Mouse (Mus musculus) embryo, embryonic 11.5 days (tissue): Measurements from ENCODE around the gene Dcun1d4.
"Not testable (repeated sequence)": the region's sequence is repeated elsewhere in the genome, so short reads cannot be mapped to it uniquely, and the experiment has no call there.

Source experiments
- DNase-seq: peaks from one replicate; pipeline ENCODE4 v3.0.0-alpha.2; 2012; ENCODE audit warnings: low read depth, low spot score

Dcun1d4 gene

DNA sequence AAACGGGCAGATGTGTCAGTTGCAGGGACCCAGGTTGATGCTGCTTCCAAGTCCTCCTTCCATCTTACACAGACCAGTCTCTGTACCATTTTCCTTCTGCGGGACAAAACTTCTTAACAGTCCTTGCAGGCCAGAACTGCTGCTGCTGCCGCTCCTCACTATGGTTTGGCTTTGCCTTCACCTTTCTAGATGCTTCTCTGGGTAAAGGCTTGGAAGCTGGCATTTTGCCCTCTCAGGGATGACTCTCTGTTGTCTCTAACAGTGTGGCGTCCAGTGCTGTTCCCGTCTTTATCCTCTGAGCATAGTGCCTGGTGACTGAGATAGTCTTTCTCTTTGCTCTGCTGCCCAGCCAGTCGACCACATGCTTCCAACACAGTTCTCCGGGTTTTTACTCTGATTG is 66.5 kb downstream of the Dcun1d4 start:
- DNase-seq, result no peak

DNA sequence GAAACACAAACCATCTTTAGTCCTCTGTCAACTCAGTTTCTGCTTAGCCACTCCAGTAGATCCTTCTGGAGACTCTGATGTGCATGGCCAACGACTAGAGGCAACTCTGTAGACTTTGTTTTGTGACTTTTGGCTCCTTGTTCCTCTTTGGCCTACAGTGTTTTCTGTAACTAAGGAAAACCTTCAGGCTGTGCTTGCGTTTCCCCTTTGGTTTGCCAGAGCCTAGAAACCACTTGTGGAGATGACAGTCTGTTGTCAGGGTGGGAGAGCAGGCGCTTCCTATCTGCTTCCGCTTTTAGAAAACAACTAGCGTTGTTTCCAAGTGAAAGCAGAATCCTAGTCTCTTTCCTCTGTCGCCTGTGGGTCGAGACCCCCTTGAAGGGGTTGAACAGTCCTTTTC is 67.4 kb downstream of the Dcun1d4 start:
- DNase-seq, result no peak

GRCm38 (mm10) chr5:73548838-73549237 is 68.0 kb downstream of the Dcun1d4 start:
- no peak for DNase-seq

GRCm38 (mm10) chr5:73551836-73552235 is 71.0 kb downstream of the Dcun1d4 start:
- no peak for DNase-seq

DNA sequence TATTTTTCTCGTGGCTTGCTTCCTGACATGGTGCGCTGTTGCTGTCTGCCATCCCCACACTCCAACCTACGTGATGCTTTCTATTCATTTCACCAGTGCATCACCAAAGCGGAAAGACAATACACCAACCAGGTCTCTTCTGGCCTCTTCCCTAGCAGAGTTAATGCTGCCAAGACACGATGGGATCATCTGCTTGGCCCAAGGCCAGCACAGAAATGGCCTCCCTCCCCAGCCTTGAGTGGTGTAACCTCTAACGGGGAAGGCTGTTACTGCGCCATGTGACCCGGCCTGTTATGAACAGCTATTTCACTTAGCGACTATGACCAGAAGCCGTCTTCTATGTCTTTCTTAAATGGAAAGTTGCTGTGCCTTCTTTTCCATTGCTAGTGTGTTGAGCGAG is 73.1 kb downstream of the Dcun1d4 start:
- DNase-seq, result no peak

DNA sequence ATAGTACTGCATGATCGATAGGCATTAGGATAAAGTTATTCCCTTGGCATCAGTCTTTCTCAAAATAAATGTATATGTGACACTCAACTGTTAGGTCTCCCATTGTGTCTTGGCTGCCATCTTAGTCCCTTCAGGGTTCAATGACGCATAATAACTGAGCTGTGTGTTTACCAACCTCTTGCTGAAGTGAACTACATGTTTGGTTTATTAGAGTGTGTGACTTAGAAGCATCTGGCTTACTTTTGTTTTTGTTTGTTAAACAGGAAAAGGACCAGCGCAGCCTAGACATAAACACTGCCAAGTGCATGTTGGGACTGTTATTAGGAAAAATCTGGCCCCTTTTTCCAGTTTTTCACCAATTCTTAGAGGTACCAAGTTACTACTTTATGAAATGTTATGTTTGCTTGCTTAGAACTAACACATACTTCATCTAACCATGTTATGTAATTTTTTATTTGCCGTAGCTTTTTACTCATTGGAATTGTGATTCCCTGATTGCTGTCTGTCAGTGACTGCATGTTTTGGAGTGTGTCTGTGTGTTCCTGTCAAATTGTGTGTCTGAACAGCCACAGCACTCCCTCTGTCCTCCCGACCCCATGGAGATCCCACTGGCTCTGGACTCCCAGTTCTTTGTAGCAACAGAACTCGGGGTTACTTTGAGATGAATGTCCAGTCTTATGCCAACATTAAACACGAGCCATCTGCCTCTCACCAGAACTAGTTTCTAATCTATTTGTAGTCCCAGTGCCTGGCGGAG is 74.5 kb downstream of the Dcun1d4 start:
- DNase-seq, result no peak

DNA sequence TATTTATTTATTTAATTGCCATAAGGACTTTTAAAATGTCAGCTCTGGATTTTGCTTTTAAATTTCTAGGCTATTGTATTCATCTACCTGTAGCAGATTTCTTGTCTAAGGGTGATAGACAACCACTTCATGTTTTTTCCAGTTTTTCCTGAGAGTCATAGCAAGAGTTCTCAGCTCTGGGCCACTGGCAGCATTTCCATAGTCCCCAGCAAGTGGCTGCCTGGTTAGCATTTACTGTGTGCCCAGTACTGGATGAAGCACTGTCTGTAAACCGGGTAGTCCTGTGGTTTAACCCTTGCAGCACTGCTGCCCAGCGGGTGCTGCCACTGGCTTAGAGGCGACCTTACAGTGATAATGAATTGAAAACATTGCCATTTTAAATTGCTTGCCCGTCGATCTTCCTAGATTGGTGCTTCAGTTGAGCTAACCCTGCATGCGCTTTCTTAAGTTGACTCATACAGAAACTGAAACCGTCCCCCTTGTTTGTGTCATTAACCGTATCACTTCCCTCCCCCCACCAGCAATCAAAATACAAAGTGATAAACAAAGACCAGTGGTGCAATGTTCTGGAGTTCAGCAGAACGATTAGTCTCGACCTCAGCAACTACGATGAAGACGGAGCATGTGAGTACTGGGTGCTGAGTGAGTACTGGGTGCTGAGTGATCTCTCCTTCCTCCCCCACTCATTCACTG is 76.1 kb downstream of the Dcun1d4 start:
- no peak for DNase-seq

- DNase-seq, result no peak
These were observed 78.0 kb downstream of the Dcun1d4 start for GRCm38 (mm10) chr5:73558756-73559155.

DNA sequence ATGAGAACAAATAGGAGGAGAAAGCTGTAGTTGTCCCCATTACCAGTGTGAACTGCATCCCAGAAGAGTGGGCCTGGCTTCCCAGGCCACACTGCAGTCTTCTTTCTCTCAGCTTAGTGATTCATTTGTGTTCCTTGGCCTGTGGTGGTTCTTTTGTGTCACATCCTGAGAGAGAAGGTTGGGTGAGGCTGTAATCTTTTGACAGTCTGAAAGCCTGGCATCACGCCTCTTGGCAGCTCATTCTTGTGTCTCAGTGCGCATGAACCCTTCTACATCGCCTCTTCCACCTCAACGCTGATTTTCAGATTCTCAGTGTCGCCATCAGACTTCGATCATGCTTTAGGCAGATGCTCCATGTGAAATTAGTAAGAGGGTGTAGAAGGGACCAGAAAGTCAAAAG is 83.2 kb downstream of the Dcun1d4 start:
- no peak for DNase-seq

DNA sequence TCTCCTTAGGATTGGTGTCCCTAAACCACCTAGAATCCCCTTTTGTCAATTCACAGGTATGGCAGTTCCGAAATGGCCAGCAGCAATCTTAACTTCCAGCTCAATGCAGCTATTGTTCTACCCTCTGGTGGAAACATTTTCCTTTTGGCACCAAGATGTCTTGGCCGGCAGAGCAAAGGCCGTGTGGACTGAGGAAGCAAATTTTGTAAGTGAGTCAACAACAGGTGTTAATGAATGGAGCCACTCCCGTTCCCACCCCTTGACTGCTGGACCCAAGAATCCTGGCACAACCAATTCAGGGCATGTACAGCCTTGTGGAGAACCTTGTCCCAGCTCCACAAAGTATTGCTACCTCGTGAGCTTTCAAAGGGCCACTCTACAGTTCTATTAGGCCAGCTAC is 85.3 kb downstream of the Dcun1d4 start:
- DNase-seq, result no peak

GRCm38 (mm10) chr5:73566892-73567291 is 86.1 kb downstream of the Dcun1d4 start:
- no peak for DNase-seq

DNA sequence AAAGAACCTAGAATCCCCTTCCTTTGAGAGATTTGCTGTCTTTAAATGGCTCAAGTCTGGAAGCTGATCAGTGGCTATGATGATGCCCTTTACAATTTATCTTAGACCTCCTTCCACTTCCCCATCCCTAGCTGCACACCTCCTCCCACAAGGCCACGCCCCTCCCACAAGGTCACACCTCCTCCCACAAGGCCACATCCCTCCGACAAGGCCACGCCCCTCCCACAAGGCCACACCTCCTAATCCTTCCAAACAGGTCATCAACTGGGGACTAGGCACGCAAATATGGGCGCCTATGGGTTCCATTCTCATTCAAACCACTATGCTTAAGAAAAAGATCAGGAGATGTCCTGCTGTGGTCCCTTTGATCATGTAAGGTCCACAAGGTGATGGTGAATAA is 88.4 kb downstream of the Dcun1d4 start:
- DNase-seq, result no peak

DNA sequence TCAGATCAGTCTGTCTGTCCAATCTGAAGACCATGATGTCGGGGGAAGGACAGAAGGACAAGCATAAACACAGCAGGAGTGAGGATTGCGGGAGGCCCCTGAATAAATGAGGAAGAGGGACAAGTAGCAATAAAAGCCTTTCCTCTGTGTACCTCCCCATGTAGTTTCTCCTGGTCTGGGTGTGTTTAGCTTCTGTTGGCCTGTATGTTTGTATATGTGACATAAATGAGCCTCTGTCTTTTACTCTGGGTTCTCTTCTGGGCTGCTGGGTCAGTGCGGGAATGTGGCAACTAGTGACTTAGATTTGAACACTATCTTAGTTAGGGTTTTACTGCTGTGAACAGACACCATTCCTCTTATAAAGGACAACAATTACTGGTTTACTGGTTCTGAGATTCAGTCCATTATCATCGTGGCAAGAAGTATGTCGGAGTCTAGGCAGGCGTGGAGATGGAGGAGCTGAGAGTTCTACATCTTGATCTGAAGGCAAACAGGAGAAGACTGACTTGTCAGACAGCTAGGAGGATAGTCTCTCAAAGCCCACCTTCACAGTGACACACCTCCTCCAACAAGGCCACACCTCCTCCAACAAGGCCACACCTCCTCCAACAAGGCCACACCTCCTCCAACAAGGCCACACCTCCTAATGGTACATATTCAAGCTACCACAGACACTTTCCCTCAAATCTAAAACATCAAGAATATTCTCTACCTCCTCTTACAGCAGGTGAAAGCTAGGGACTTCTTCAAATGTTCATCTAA is 90.8 kb downstream of the Dcun1d4 start:
- DNase-seq, result no peak

GRCm38 (mm10) chr5:73572846-73573245 is 92.0 kb downstream of the Dcun1d4 start:
- DNase-seq, result no peak

DNA sequence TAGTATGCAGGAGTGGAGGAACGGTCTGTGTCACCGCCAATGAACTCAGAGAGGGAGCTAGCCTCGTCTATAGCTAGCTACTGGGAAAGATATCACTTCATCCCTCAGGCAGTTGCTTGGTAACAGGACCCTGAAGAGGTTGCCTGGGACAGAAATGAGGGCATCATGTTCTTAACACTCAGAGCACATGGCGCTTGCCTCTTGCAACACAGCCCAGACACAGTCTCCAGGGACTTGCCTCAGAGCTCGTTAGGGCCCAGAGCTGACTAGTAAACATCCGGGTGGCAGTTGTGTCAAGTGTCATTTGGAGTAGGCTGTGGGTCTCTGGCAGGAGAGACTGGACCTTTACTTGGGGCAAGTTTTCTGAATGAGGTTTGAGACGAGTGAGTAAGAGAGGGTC is 93.0 kb downstream of the Dcun1d4 start:
- no peak for DNase-seq

DNA sequence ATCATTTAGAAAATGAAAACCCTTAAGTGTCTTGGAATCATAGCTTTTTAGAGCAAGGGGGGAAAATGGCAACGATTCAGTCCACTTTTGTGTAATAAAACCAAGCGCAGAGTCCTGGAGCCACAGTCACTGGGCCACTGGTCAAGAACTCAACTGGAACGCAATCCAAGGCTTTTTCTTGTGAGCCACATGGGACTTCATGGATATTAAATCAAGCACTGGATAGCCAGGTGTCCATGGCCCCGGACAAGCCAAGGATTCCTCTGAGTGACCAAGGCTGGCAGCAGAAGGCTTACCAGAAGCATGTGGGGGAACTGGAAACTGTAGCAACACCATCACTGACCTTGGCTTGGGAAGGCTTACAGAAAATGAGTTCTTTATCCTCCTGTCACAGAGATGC is 93.8 kb downstream of the Dcun1d4 start:
- no peak for DNase-seq

GRCm38 (mm10) chr5:73576708-73577107 is 95.9 kb downstream of the Dcun1d4 start:
- no peak for DNase-seq

DNA sequence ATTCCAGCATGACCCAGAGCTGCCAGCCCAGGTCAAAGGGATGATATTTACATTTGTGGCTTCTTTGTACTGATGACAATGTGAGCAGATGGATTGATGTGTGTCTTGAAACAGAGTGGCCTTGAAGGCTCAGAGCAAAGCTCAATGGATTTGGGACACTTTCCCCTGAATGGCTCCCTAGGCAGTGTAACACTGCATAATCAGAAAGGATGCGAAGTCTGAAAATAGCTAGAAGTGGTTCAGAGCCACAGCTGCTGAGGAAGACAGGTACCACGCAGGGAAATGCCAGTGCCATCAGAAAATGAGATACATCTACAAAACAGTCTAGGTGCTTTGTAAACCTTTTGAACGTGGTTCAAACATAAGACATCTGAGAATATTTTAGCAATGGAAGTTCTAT is 97.3 kb downstream of the Dcun1d4 start:
- DNase-seq, result no peak

- DNase-seq, result not testable (repeated sequence)
These were observed 103.2 kb downstream of the Dcun1d4 start for GRCm38 (mm10) chr5:73584011-73584410.

- no peak for DNase-seq
These were observed 104.7 kb downstream of the Dcun1d4 start for GRCm38 (mm10) chr5:73585212-73586115.

- no peak for DNase-seq
These were observed 105.8 kb downstream of the Dcun1d4 start for GRCm38 (mm10) chr5:73586597-73586996.

DNA sequence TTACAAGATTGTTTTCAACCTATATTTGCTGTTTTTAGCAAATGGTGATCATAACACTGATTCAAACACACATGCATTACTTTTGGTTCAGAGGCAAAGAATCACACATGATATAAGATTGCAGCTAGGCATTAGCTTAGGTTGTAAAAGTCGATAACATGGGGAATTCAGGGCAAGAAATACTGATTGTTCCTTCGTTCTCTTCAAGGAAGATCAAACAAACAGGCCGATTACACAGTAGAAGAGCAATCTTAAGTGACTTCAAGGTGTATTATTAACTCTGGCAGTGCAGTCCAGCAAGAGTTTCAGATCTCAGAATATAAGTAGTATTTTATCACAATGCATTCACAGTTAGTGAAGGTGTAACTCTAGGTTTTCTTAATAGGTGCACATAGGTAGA is 106.3 kb downstream of the Dcun1d4 start:
- DNase-seq, result no peak
